Mouse (Mus musculus) heart, embryonic 16.5 days (tissue): ENCODE results near the gene Atp8a2. TPM values are rescaled to one million over a fixed set of nuclear protein-coding genes. Genes with fewer than 3 reads are reported as not detected.
"Not testable (repeated sequence)": the region's sequence is repeated elsewhere in the genome, so short reads cannot be mapped to it uniquely, and the experiment has no call there.

Experiments
- ATAC-seq: fragments of 200-750 bp; cut with Nextera tagmentation; replicated peaks from 2 replicates; pipeline ENCODE4 v1.8.0; 2017; ENCODE audit warnings: moderate number of reproducible peaks; ENCODE audit not compliant: insufficient read depth, low FRiP score; ENCODE audit errors: extremely low read depth
- H3K27ac ChIP-seq: fragments of 300-500 bp; sonication (generic); 2 replicates; pipeline ENCODE4 v1.5.1; 2014; ENCODE audit warnings: mild to moderate bottlenecking, low read length, control low read depth, moderate library complexity
- H3K27me3 ChIP-seq: fragments of 300-500 bp; sonication (generic); 2 replicates; pipeline ENCODE4 v1.6.1; 2014; ENCODE audit warnings: low read length, mixed read lengths; ENCODE audit not compliant: control insufficient read depth, insufficient read depth
- H3K36me3 ChIP-seq: fragments of 300-500 bp; sonication (generic); 2 replicates; pipeline ENCODE4 v1.6.1; 2014; ENCODE audit not compliant: control insufficient read depth, insufficient read depth
- H3K4me1 ChIP-seq: fragments of 300-500 bp; sonication (generic); 2 replicates; pipeline ENCODE4 v1.6.1; 2014; ENCODE audit warnings: low read length, mixed read lengths; ENCODE audit not compliant: control insufficient read depth, insufficient read depth
- H3K4me2 ChIP-seq: fragments of 300-500 bp; sonication (generic); 2 replicates; pipeline ENCODE4 v1.6.1; 2014; ENCODE audit warnings: low read depth, mild to moderate bottlenecking, control low read depth, low read length
- H3K4me3 ChIP-seq: fragments of 300-500 bp; sonication (generic); 2 replicates; pipeline ENCODE4 v1.5.1; 2014; ENCODE audit warnings: mild to moderate bottlenecking, control low read depth, low read length
- H3K9ac ChIP-seq: fragments of 300-500 bp; sonication (generic); 2 replicates; pipeline ENCODE4 v1.6.1; 2014; ENCODE audit warnings: low read length, control low read depth
- H3K9me3 ChIP-seq: fragments of 300-500 bp; sonication (generic); replicated peaks from 2 replicates; pipeline ENCODE4 v1.6.1; 2016; ENCODE audit warnings: low read length; ENCODE audit not compliant: control insufficient read depth
- WGBS: fragments of 180-500 bp; shearing (Covaris S2); extraction: QIAGEN DNeasy Blood & Tissue Kit; methylation state at CpG from one replicate; pipeline ENCODE4 v1.1.7; 2014; 5-methylcytosine and 5-hydroxymethylcytosine counted together
- polyA plus RNA-seq: library from polyadenylated mRNA; unstranded; fragments of >200 nt; fragmentation: Nextera tagmentation; extraction: Ambion mirVana; gene quantifications from 2 replicates; pipeline ENCODE4 v1.2.1, GENCODE M21; 2015

Atp8a2 gene
- polyA plus RNA-seq, 1 experiment from 2014 or later = 6.1 TPM

GRCm38 (mm10) chr14:59627823-59628222, 569.2 kb downstream of the Atp8a2 start:
- Histone ChIP-seq H3K4me2 (peak overlapping the region; percentile 87), H3K27ac (peak overlapping the region; percentile 27; the same call in 1 of the 2 replicates), H3K9me3 (no peaks in the 10 kb centered on the region), H3K4me1 (peaks cover 11% of the 10 kb centered on the region), H3K4me3 (peak overlapping the region; percentile 66), H3K27me3 (peaks cover 17% of the 10 kb centered on the region), H3K9ac (peak overlapping the region; percentile 4; the same call in 1 of the 2 replicates), H3K36me3 (no peaks in the 10 kb centered on the region)
- ATAC-seq = no peak
- 55% methylated on average over 7 of the region's 7 CpGs for WGBS

GRCm38 (mm10) chr14:59627142-59627680, 569.8 kb downstream of the Atp8a2 start:
- 51% methylated on average over 9 of the region's 9 CpGs for WGBS
- Histone ChIP-seq H3K9ac (peak overlapping the region; percentile 69), H3K27me3 (peaks cover 17% of the 10 kb centered on the region), H3K27ac (peak overlapping the region; percentile 51), H3K4me3 (peak overlapping the region; percentile 66), H3K36me3 (no peaks in the 10 kb centered on the region), H3K4me2 (peak overlapping the region; percentile 87), H3K9me3 (no peaks in the 10 kb centered on the region), H3K4me1 (peaks cover 11% of the 10 kb centered on the region)
- ATAC-seq = no peak

DNA sequence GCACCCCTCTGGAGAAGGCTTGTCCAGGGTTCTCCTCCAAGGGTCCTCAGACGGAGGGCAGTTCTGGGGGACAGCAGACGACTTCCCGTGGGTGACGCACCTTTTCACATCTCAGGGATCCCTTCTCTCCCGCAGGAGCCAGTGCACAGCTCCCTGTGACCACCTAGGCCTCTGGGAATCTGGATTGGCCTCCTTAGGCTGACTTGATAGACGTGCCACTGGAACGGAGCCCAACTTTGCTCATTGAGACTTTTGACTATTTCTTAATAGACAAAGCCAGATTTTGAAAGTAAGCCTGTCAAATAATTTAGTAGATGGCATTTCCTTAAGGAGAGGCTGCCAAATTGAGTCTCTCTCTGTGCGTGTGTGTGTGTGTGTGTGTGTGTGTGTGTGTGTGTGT, 570.3 kb downstream of the Atp8a2 start:
- 43% methylated on average over 8 of the region's 8 CpGs for WGBS
- Histone ChIP-seq H3K9ac (peak overlapping the region; percentile 69), H3K27ac (peak overlapping the region; percentile 42)

GRCm38 (mm10) chr14:59625806-59626364, 571.1 kb downstream of the Atp8a2 start:
- peaks cover 17% of the 10 kb centered on the region for H3K27me3 ChIP-seq
- ATAC-seq = peak; percentile 52
- peak overlapping the region; percentile 74 for H3K27ac ChIP-seq
- WGBS = under 1% methylated on average over 51 of the region's 51 CpGs
- no peaks in the 10 kb centered on the region for H3K9me3 ChIP-seq
- H3K9ac ChIP-seq = peak overlapping the region; percentile 69
- peaks cover 11% of the 10 kb centered on the region for H3K4me1 ChIP-seq
- H3K4me3 ChIP-seq = peak overlapping the region; percentile 66
- H3K36me3 ChIP-seq = no peaks in the 10 kb centered on the region
- peak overlapping the region; percentile 87 for H3K4me2 ChIP-seq

More for the DNA sequence above, 570.3 kb downstream of the Atp8a2 start:
- Histone ChIP-seq H3K4me2 (peak overlapping the region; percentile 87), H3K4me1 (peaks cover 11% of the 10 kb centered on the region), H3K4me3 (peak overlapping the region; percentile 66), H3K9me3 (no peaks in the 10 kb centered on the region), H3K36me3 (no peaks in the 10 kb centered on the region), H3K27me3 (peaks cover 17% of the 10 kb centered on the region)
- ATAC-seq = no peak

- peak within 1 kb of the TSS; percentile 69 for H3K9ac ChIP-seq
- peak within 1 kb of the TSS; percentile 66 for H3K4me3 ChIP-seq
- peak within 1 kb of the TSS; percentile 87 for H3K4me2 ChIP-seq
- H3K4me1 ChIP-seq = peaks cover 11% of the 10 kb centered on the region
- peak; percentile 89 for ATAC-seq
- H3K27me3 ChIP-seq = peaks cover 17% of the 10 kb centered on the region
- under 1% methylated on average over 65 of the region's 65 CpGs for WGBS
- no peaks in the 10 kb centered on the region for H3K9me3 ChIP-seq
- H3K27ac ChIP-seq = peak within 1 kb of the TSS; percentile 74
- no peaks in the 10 kb centered on the region for H3K36me3 ChIP-seq
Observed at GRCm38 (mm10) chr14:59625158-59625805, 571.7 kb downstream of the Atp8a2 start, which contains the start of gene Shisa2. Gene Shisa2 (plus strand): TSS chr14:59625308.

DNA sequence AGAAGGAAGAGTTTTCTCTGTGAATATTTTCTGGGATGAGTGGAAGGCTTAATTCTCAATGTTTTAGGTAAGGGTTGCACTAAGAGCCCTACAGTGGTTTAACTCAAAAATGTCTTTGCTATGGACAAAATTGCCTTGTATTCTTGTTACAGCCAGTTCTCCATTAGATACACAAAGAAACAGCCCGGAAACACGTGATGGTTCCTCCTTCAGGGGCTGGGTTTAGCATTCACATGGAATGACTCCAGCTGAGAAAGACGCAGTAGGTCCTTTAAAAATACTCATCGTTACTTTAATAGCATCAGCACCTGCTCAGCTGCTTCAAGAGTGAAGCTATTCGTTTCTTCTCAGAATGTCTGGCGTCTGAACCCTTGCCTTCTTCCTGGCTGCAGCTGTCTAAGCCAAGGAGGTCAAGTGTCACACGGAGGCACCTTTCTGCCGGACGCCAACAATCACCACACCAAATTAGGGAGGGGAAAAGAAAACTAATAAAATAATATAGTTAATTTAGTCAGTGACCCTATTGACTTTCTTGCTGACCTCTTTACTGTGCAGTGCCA, 572.6 kb downstream of the Atp8a2 start:
- Histone ChIP-seq H3K27ac (no peak overlapping the region), H3K27me3 (peaks cover 17% of the 10 kb centered on the region), H3K9ac (no peak overlapping the region), H3K4me2 (peak overlapping the region; percentile 87; the same call in 1 of the 2 replicates), H3K36me3 (no peaks in the 10 kb centered on the region), H3K4me3 (peak overlapping the region; percentile 66; the same call in 1 of the 2 replicates), H3K4me1 (peaks cover 11% of the 10 kb centered on the region), H3K9me3 (no peaks in the 10 kb centered on the region)
- ATAC-seq = no peak
- WGBS = 49% methylated on average over 9 of the region's 9 CpGs

DNA sequence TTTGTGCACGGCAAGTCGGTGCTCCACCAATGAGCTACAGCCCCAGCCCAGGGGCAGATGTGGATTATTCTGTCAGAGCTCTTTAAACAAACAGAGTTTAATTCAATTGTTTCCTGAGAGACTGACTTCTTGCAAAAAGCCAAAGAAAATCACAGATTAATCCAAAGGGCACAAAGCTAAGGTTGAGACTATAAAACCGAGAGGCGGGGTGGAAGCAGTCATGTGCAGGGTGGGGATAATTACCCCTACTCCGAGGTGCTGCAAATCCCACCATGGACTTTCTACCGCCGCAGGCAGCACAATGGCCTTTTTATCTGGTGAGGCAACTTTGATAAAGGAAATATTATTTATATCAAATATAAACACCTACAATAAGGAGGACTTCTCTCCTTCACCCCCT, 580.2 kb downstream of the Atp8a2 start:
- Histone ChIP-seq H3K36me3 (no peaks in the 10 kb centered on the region), H3K9me3 (0 out of 2 replicates have a peak, but pooled peaks cover 2% of the 10 kb centered on the region), H3K4me3 (no peak overlapping the region), H3K9ac (no peak overlapping the region), H3K4me2 (no peak overlapping the region), H3K27ac (no peak overlapping the region), H3K27me3 (no peaks in the 10 kb centered on the region), H3K4me1 (no peaks in the 10 kb centered on the region)
- 79% methylated on average over 7 of the region's 7 CpGs for WGBS
- ATAC-seq = no peak

DNA sequence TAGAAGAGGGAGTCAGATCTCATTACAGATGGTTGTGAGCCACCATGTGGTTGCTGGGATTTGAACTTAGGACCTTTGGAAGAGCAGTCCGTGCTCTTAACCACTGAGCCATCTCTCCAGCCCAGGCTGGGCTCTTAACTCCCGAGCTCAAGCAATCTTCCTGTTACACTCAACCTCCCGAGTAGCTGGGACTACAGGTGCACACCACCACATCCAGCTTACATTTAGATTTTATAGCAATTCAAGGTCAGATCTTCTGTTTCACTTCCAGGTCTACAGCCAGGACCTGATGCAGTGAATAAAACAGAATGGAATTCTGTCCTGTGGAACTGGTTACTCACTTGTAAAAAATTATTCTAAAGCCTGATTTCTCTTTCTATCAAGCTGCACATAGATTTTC, 582.8 kb downstream of the Atp8a2 start:
- H3K36me3 ChIP-seq, H3K9me3 ChIP-seq, ATAC-seq, H3K9ac ChIP-seq, H3K4me2 ChIP-seq, H3K27ac ChIP-seq, H3K4me3 ChIP-seq, H3K27me3 ChIP-seq, H3K4me1 ChIP-seq: not testable (repeated sequence)
- 72% methylated on average over 3 of the region's 3 CpGs for WGBS
